Mouse (Mus musculus): ENCODE results near the gene Atg5.
"Not testable (repeated sequence)": the region's sequence is repeated elsewhere in the genome, so short reads cannot be mapped to it uniquely, and the experiment has no call there.

DNA sequence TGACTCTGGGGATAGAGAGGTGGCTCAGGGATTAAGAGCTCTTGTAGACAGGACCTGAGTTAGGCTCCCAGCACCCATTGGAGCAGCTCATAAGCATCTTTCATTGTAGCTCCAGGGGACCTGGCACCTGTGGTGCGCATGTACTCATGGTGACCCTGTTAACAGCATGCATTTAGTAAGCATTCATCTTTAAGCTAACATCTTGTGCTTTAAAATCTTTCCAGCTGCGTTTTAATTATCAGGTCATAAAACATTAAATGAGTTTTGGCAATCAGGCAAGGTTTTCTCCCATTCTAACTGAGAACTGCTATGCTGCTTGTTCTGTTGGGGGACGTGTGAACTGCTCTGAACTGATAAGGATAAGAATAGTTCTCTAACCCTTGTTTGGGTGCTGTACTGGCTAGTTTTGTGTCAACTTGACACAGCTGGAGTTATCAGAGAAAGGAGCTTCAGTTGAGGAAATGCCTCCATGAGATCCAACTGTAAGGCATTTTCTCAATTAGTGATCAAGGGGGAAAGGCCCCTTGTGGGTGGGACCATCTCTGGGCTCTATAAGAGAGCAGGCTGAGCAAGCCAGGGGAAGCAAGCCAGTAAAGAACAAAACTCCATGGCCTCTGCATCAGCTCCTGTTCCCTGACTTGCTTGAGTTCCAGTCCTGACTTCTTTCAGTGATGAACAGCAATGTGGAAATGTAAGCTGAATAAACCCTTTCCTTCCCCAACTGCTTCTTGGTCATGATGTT is 68.7 kb downstream of the Atg5 start:
- not testable (repeated sequence) for TF ChIP-seq CTCF (IDR thresholded peaks at IDR 0.05; ENCODE audit: low read depth, low read length); POLR2A (IDR thresholded peaks at IDR 0.05; ENCODE audit: insufficient read depth, low read length)

Data from ES-Bruce4 (cell line).